Mouse (Mus musculus) midbrain, embryonic 10.5 days (tissue): ENCODE data around the gene Fndc7. TPM values are rescaled to one million over a fixed set of nuclear protein-coding genes. Genes with fewer than 3 reads are reported as not detected.
"Not testable (repeated sequence)": the region's sequence is repeated elsewhere in the genome, so short reads cannot be mapped to it uniquely, and the experiment has no call there.

Experiments used
- DNase-seq: peaks from one replicate; pipeline ENCODE4 v3.0.0-alpha.2; 2017; ENCODE audit warnings: low spot score
- H3K27ac ChIP-seq: fragments of 300-500 bp; sonication (generic); replicated peaks from 2 replicates; pipeline ENCODE4 v1.5.1; 2016; ENCODE audit warnings: mild to moderate bottlenecking
- H3K27me3 ChIP-seq: fragments of 300-500 bp; sonication (generic); 2 replicates; pipeline ENCODE4 v1.6.1; 2016; ENCODE audit warnings: low read depth, mild to moderate bottlenecking; ENCODE audit not compliant: poor library complexity, severe bottlenecking
- H3K36me3 ChIP-seq: fragments of 300-500 bp; sonication (generic); 2 replicates; pipeline ENCODE4 v1.6.1; 2016; ENCODE audit warnings: mild to moderate bottlenecking, moderate library complexity
- H3K4me1 ChIP-seq: fragments of 300-500 bp; sonication (generic); 2 replicates; pipeline ENCODE4 v1.6.1; 2016
- H3K4me3 ChIP-seq: fragments of 300-500 bp; sonication (generic); 2 replicates; pipeline ENCODE4 v1.5.1; 2016; ENCODE audit warnings: mild to moderate bottlenecking, moderate library complexity
- H3K9me3 ChIP-seq: fragments of 300-500 bp; sonication (generic); replicated peaks from 2 replicates; pipeline ENCODE4 v1.6.1; 2016; ENCODE audit warnings: mild to moderate bottlenecking
- WGBS: fragments of 180-500 bp; shearing (Covaris S2); methylation state at CpG from one replicate; pipeline ENCODE4 v1.1.7; 2016; 5-methylcytosine and 5-hydroxymethylcytosine counted together
- polyA plus RNA-seq: library from polyadenylated mRNA; unstranded; fragments of >200 nt; fragmentation: Nextera tagmentation; extraction: Ambion mirVana; gene quantifications from 2 replicates; pipeline ENCODE4 v1.2.1, GENCODE M21; 2016

Fndc7 gene
- polyA plus RNA-seq, 1 experiment from 2014 or later, result 0.06 TPM

GRCm38 (mm10) chr3:108862282-108862681 is 27.5 kb downstream of the Fndc7 start:
- H3K36me3 ChIP-seq, H3K4me3 ChIP-seq, H3K27ac ChIP-seq, H3K27me3 ChIP-seq, H3K9me3 ChIP-seq, DNase-seq: not testable (repeated sequence)
- H3K4me1 ChIP-seq, result peaks cover 18% of the 10 kb centered on the region
- 94% methylated on average over 4 of the region's 4 CpGs for WGBS

- H3K36me3 ChIP-seq, result no peaks in the 10 kb centered on the region
- H3K27ac ChIP-seq, result no peak overlapping the region
- no peaks in the 10 kb centered on the region for H3K27me3 ChIP-seq
- H3K9me3 ChIP-seq, result no peaks in the 10 kb centered on the region
- no peak for DNase-seq
- peaks cover 33% of the 10 kb centered on the region for H3K4me1 ChIP-seq
- no peak overlapping the region for H3K4me3 ChIP-seq
- WGBS, result 89% methylated on average over 2 of the region's 2 CpGs
Observed at GRCm38 (mm10) chr3:108860786-108861185, 29.0 kb downstream of the Fndc7 start.

DNA sequence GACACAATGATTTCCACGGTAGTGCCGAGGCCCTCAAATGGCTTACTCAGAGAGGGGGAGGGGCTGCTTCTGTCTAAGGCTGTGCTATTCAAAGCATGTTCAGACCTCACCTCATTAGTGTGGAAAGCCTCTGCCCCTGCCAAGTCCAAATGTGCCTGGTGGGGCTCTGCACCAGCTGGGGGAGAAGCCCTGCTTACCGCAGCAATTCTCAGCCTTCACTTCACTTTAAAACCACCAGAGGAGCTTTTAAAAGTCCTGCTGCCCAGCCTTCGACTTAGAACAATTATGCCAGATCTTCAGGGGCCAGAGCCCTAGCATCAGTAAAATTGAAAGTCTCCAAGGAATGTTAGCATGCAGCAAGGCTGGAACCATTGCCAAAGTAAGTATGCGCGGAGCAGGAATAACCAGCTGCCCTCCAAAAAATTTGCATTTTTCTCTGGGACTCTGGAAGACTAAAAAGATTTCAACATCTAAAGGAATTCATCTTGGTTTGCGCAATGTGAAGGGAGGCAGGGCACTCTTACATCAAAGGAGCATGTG is 31.5 kb downstream of the Fndc7 start:
- no peaks in the 10 kb centered on the region for H3K9me3 ChIP-seq
- H3K36me3 ChIP-seq, result no peaks in the 10 kb centered on the region
- peak overlapping the region; percentile 20; the same call in 1 of the 2 replicates for H3K4me3 ChIP-seq
- peak; percentile 54 for DNase-seq
- H3K27me3 ChIP-seq, result no peaks in the 10 kb centered on the region
- 41% methylated on average over 7 of the region's 7 CpGs for WGBS
- H3K4me1 ChIP-seq, result peaks cover 39% of the 10 kb centered on the region
- peak overlapping the region; percentile 81 for H3K27ac ChIP-seq

GRCm38 (mm10) chr3:108857714-108858113 is 32.1 kb downstream of the Fndc7 start:
- Histone ChIP-seq H3K27me3 (no peaks in the 10 kb centered on the region), H3K4me3 (no peak overlapping the region), H3K36me3 (no peaks in the 10 kb centered on the region), H3K4me1 (peaks cover 39% of the 10 kb centered on the region), H3K27ac (peak overlapping the region; percentile 81), H3K9me3 (no peaks in the 10 kb centered on the region)
- DNase-seq, result no peak
- 90% methylated on average over 1 of the region's 1 CpGs for WGBS

GRCm38 (mm10) chr3:108857124-108857470 is 32.7 kb downstream of the Fndc7 start:
- Histone ChIP-seq H3K27ac (no peak overlapping the region), H3K4me1 (peaks cover 42% of the 10 kb centered on the region), H3K9me3 (no peaks in the 10 kb centered on the region), H3K27me3 (no peaks in the 10 kb centered on the region), H3K4me3 (no peak overlapping the region), H3K36me3 (no peaks in the 10 kb centered on the region)
- WGBS, result 27% methylated on average over 3 of the region's 3 CpGs
- no peak for DNase-seq

GRCm38 (mm10) chr3:108856386-108857123 is 33.3 kb downstream of the Fndc7 start:
- H3K4me1 ChIP-seq, result peaks cover 44% of the 10 kb centered on the region
- no peak overlapping the region for H3K4me3 ChIP-seq
- no peaks in the 10 kb centered on the region for H3K36me3 ChIP-seq
- no peak for DNase-seq
- WGBS, result 41% methylated on average over 8 of the region's 8 CpGs
- no peaks in the 10 kb centered on the region for H3K9me3 ChIP-seq
- no peaks in the 10 kb centered on the region for H3K27me3 ChIP-seq
- no peak overlapping the region for H3K27ac ChIP-seq

- H3K4me1 ChIP-seq, result peaks cover 44% of the 10 kb centered on the region
- 79% methylated on average over 10 of the region's 10 CpGs for WGBS
- H3K36me3 ChIP-seq, result no peaks in the 10 kb centered on the region
- DNase-seq, result no peak
- H3K27me3 ChIP-seq, result no peaks in the 10 kb centered on the region
- no peaks in the 10 kb centered on the region for H3K9me3 ChIP-seq
- H3K4me3 ChIP-seq, result no peak overlapping the region
- H3K27ac ChIP-seq, result no peak overlapping the region
Observed at GRCm38 (mm10) chr3:108855864-108856263, 33.9 kb downstream of the Fndc7 start.

- no peak overlapping the region for H3K4me3 ChIP-seq
- peaks cover 44% of the 10 kb centered on the region for H3K4me1 ChIP-seq
- WGBS, result 65% methylated on average over 12 of the region's 12 CpGs
- H3K27me3 ChIP-seq, result no peaks in the 10 kb centered on the region
- H3K9me3 ChIP-seq, result no peaks in the 10 kb centered on the region
- H3K36me3 ChIP-seq, result no peaks in the 10 kb centered on the region
- peak; percentile 18 for DNase-seq
- peak overlapping the region; percentile 7; the same call in 1 of the 2 replicates for H3K27ac ChIP-seq
Observed at GRCm38 (mm10) chr3:108855371-108855770, 34.4 kb downstream of the Fndc7 start.

DNA sequence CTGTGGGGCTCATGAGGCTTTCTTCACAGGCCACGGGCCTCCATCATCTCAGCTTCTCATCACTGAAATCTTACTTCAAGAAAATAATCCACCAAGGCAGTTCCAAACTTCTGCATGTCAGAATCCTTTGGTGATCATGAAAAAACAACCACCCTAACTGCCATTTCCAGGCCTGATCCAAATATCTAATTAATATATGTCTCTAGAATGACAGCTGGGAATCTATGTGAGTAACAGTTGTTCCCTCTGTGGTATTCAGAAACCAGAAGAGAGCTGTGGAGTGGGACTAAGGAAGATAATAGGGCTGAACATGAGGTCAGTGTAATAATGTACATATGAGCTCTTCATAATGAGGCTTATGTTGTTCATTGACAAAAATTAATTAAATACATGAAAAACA is 36.5 kb downstream of the Fndc7 start:
- no peaks in the 10 kb centered on the region for H3K36me3 ChIP-seq
- no peak overlapping the region for H3K27ac ChIP-seq
- DNase-seq, result no peak
- 75% methylated on average over 1 of the region's 1 CpGs for WGBS
- H3K4me3 ChIP-seq, result no peak overlapping the region
- H3K4me1 ChIP-seq, result peaks cover 32% of the 10 kb centered on the region
- no peaks in the 10 kb centered on the region for H3K9me3 ChIP-seq
- no peaks in the 10 kb centered on the region for H3K27me3 ChIP-seq

GRCm38 (mm10) chr3:108851996-108852697 is 37.7 kb downstream of the Fndc7 start:
- Histone ChIP-seq H3K4me3 (no peak overlapping the region), H3K36me3 (no peaks in the 10 kb centered on the region), H3K27ac (no peak overlapping the region), H3K27me3 (no peaks in the 10 kb centered on the region), H3K4me1 (peaks cover 25% of the 10 kb centered on the region), H3K9me3 (no peaks in the 10 kb centered on the region)
- DNase-seq, result no peak
- 52% methylated on average over 6 of the region's 6 CpGs for WGBS

DNA sequence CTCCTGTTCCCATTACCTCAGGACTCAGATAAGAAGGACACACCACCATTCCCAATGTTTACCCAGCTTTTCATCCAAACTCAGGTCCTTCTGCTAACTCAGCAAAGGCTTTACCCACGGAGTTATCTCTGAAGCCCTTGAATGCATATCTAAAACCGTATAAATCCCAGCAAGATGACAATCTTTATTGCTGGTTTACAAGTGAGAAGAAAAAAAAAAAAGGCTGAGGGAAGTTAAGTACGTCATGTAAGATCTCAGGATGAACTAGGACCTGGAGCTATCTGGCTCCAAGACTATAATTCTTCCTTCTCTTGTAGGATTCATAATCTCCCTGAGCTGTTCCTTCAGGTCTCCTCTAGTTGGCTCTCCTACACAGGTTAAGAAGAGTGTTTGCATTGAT is 38.3 kb downstream of the Fndc7 start:
- no peak overlapping the region for H3K4me3 ChIP-seq
- DNase-seq, result no peak
- no peaks in the 10 kb centered on the region for H3K9me3 ChIP-seq
- WGBS, result 78% methylated on average over 3 of the region's 3 CpGs
- H3K27ac ChIP-seq, result no peak overlapping the region
- no peaks in the 10 kb centered on the region for H3K36me3 ChIP-seq
- H3K27me3 ChIP-seq, result no peaks in the 10 kb centered on the region
- H3K4me1 ChIP-seq, result peaks cover 19% of the 10 kb centered on the region

DNA sequence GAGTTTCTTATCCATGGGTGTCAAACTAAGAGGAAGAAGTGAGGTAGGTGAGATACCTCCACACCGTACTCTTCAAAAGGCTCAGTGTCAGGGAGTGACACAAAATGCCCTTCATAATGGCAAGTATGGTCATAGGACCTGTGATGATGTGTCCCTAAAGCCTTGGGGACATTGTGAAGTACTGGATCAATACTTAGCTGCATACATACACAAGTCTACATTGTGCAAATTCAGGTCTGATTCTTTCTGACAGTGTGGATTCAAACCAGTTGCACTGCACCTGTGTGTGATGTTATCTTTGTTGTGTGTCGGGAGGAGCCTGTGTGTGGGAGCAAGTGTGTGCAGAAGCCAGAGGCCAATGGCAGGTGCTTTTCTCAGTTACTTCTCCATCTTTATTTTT is 38.7 kb downstream of the Fndc7 start:
- no peaks in the 10 kb centered on the region for H3K36me3 ChIP-seq
- H3K27me3 ChIP-seq, result no peaks in the 10 kb centered on the region
- H3K4me1 ChIP-seq, result peaks cover 14% of the 10 kb centered on the region; the same call in 1 of the 2 replicates
- DNase-seq, result no peak
- 89% methylated on average over 2 of the region's 2 CpGs for WGBS
- H3K27ac ChIP-seq, result no peak overlapping the region
- no peaks in the 10 kb centered on the region for H3K9me3 ChIP-seq
- no peak overlapping the region for H3K4me3 ChIP-seq

DNA sequence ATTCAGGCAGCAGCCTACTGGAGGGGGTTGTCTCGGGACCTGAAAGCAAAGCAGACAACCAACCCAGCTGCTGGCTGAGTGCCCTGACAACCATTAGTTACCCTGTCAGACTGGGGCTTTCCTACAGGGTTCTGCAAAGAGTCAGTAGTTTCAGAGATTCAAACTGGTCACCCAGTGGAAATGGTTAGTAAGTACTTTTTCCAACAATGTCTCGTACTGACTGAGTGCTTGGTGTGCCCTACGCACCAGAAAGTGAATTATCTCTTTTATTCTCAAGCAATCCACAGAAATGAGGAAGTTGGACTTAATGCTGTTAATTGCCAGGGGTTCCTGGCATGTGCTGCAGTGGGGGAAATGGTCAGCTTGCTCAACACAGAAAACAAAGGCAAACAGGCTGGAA is 39.3 kb downstream of the Fndc7 start:
- Histone ChIP-seq H3K4me1 (peaks cover 8% of the 10 kb centered on the region; the same call in 1 of the 2 replicates), H3K4me3 (no peak overlapping the region), H3K36me3 (no peaks in the 10 kb centered on the region), H3K9me3 (no peaks in the 10 kb centered on the region), H3K27me3 (no peaks in the 10 kb centered on the region), H3K27ac (no peak overlapping the region)
- WGBS, result 78% methylated on average over 3 of the region's 3 CpGs
- no peak for DNase-seq
